ENCODE assay signal across 8 mouse cellular contexts in the genomic region with DNA sequence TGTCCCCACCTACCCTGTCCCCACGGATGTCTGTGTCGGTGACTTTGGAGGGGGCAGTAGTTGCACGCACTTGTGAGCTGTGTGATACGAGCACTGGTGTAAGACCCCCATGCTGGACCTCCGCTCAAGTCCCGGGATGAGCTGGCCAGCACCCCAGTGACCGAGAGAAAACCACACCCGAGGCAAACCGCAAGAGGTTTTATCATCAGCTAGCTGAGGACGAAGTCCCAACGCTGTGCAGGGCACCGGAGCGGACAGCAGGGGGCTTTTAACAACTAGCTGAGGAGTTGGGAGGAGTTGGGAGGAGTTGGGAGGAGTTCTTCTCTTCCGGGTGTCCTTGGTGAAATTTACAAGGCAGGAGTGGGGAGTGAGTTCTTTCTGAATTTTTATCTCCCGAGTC. TPM values are rescaled to one million over a fixed set of nuclear protein-coding genes. Genes with fewer than 3 reads are reported as not detected.
DNase-seq lines count a peak whose midpoint lies in the region; ATAC-seq lines count a peak whose summit lies in the region.

No protein-coding gene starts in this region.

- peaks cover 18% of the 10 kb centered on the region for H3K4me1 ChIP-seq in forebrain, embryonic 13.5 days

- peak overlapping the region; percentile 48 for H3K4me2 ChIP-seq in forebrain, embryonic 13.5 days

- H3K27me3 ChIP-seq in forebrain, embryonic 13.5 days: no peaks in the 10 kb centered on the region

- peak; percentile 83 for DNase-seq in urinary bladder, postnatal 14 days (ENCODE audit: low spot score)
- DNase-seq in urinary bladder, postnatal 10 days (ENCODE audit: low spot score): no peak
- peak; percentile 87 for DNase-seq in heart, postnatal 4 days
- DNase-seq in kidney, postnatal 4 days: peak; percentile 88 to 92
- DNase-seq in spleen, postnatal 36 days (ENCODE audit: low spot score in 2 of 2): peak; percentile 56 to 73

- no peaks in the 10 kb centered on the region for H3K9me3 ChIP-seq in forebrain, embryonic 13.5 days (replicated peaks)

- H3K9ac ChIP-seq in forebrain, embryonic 13.5 days: no peak overlapping the region

- 33% methylated on average over 15 of the region's 15 CpGs for WGBS in forebrain, embryonic 13.5 days
- WGBS in macrophage (ENCODE audit: missing documents): 3% methylated on average over 12 of the region's 15 CpGs

- ATAC-seq in forebrain, embryonic 13.5 days: no peak
- ATAC-seq in frontal cortex, adult (ENCODE audit: low TSS enrichment): no peak

- peak overlapping the region; percentile 23 for H3K4me3 ChIP-seq in forebrain, embryonic 13.5 days
- H3K4me3 ChIP-seq in macrophage (ENCODE audit: inconsistent target): peak overlapping the region; percentile 55

- H3K36me3 ChIP-seq in forebrain, embryonic 13.5 days (ENCODE audit: poor library complexity, severe bottlenecking): peaks cover 2% of the 10 kb centered on the region; the same call in 1 of the 2 replicates
- peaks cover 5% of the 10 kb centered on the region for H3K36me3 ChIP-seq in macrophage (ENCODE audit: inconsistent target)

- H3K79me2 ChIP-seq in macrophage (ENCODE audit: inconsistent target): peaks cover 63% of the 10 kb centered on the region

- H3K27ac ChIP-seq in forebrain, embryonic 13.5 days: no peak overlapping the region
- H3K27ac ChIP-seq in macrophage: peak overlapping the region; percentile 35

RNA-seq across cellular contexts. Expression of gene Aunip, which starts 2.0 kb away (rescaled TPM):
- 10.6 and 11.9 TPM in 2 replicates for polyA plus RNA-seq in forebrain, embryonic 13.5 days (2015; fragmentation: Nextera tagmentation; extraction: Ambion mirVana)
- 1 to 10 TPM; 2.9 to 3.6 TPM for total RNA-seq in heart, postnatal 4 days (2021)
- 1 to 10 TPM in 4 of 26 experiments, under 1 TPM in 8, not detected in 14; 0.58 to 2.0 (median 0.75) TPM for total RNA-seq in macrophage (2018; cell fraction: chromatin; rRNA removed)
- 1 to 10 TPM in 3 of 26 experiments, under 1 TPM in 23; 0.09 to 1.3 (median 0.68) TPM for total RNA-seq in macrophage (2018; cell fraction: cytosol; rRNA removed)
- total RNA-seq in macrophage (2018; cell fraction: nucleus; rRNA removed): 1 to 10 TPM in 5 of 26 experiments, under 1 TPM in 11, not detected in 10; 0.39 to 7.2 (median 0.76) TPM
- 0.18 to 6.2 TPM (median 1.8 TPM) in 3 replicates for polyA plus RNA-seq in macrophage (2018)

RNA-seq across cellular contexts. Expression of gene Paqr7, which starts 16.3 kb away (rescaled TPM):
- 5.5 and 6.0 TPM in 2 replicates for polyA plus RNA-seq in forebrain, embryonic 13.5 days (2015; fragmentation: Nextera tagmentation; extraction: Ambion mirVana)
- 1 to 10 TPM; 8.2 to 9.0 TPM for total RNA-seq in heart, postnatal 4 days (2021)
- total RNA-seq in macrophage (2018; cell fraction: chromatin; rRNA removed): 10 to 100 TPM in 6 of 26 experiments, 1 to 10 TPM in 17, under 1 TPM in 3; 0.66 to 22.0 (median 3.5) TPM
- 10 to 100 TPM; 11.1 to 34.5 (median 22.6) TPM for total RNA-seq in macrophage (2018; cell fraction: cytosol; rRNA removed)
- total RNA-seq in macrophage (2018; cell fraction: nucleus; rRNA removed): 10 to 100 TPM in 22 of 26 experiments, 1 to 10 TPM in 4; 1.7 to 31.3 (median 13.6) TPM
- 19.1 to 34.9 TPM (median 31.0 TPM) in 3 replicates for polyA plus RNA-seq in macrophage (2018)

RNA-seq across cellular contexts. Expression of gene Mtfr1l, which starts 22.4 kb away (rescaled TPM):
- polyA plus RNA-seq in forebrain, embryonic 13.5 days (2015; fragmentation: Nextera tagmentation; extraction: Ambion mirVana): 132 and 139 TPM in 2 replicates
- total RNA-seq in heart, postnatal 4 days (2021): 100 to 1,000 TPM; 145 to 150 TPM
- 10 to 100 TPM; 27.3 to 92.7 (median 58.7) TPM for total RNA-seq in macrophage (2018; cell fraction: chromatin; rRNA removed)
- total RNA-seq in macrophage (2018; cell fraction: cytosol; rRNA removed): 10 to 100 TPM; 46.0 to 72.3 (median 63.0) TPM
- 10 to 100 TPM; 29.6 to 94.1 (median 58.5) TPM for total RNA-seq in macrophage (2018; cell fraction: nucleus; rRNA removed)
- 45.6 to 78.8 TPM (median 65.1 TPM) in 3 replicates for polyA plus RNA-seq in macrophage (2018)

RNA-seq across cellular contexts. Expression of gene Selenon, which starts 39.2 kb away (rescaled TPM):
- 9.3 and 11.1 TPM in 2 replicates for polyA plus RNA-seq in forebrain, embryonic 13.5 days (2015; fragmentation: Nextera tagmentation; extraction: Ambion mirVana)
- 10 to 100 TPM; 46.4 to 49.9 TPM for total RNA-seq in heart, postnatal 4 days (2021)
- 10 to 100 TPM in 20 of 26 experiments, 1 to 10 TPM in 6; 5.2 to 46.0 (median 17.1) TPM for total RNA-seq in macrophage (2018; cell fraction: chromatin; rRNA removed)
- 10 to 100 TPM; 20.5 to 62.6 (median 35.0) TPM for total RNA-seq in macrophage (2018; cell fraction: cytosol; rRNA removed)
- 10 to 100 TPM; 11.3 to 73.6 (median 34.3) TPM for total RNA-seq in macrophage (2018; cell fraction: nucleus; rRNA removed)
- polyA plus RNA-seq in macrophage (2018): 33.9 to 45.7 TPM (median 42.5 TPM) in 3 replicates

RNA-seq across cellular contexts. Expression of gene Stmn1, which starts 44.7 kb away (rescaled TPM):
- polyA plus RNA-seq in forebrain, embryonic 13.5 days (2015; fragmentation: Nextera tagmentation; extraction: Ambion mirVana): 6,579 and 6,954 TPM in 2 replicates
- 100 to 1,000 TPM; 312 to 327 TPM for total RNA-seq in heart, postnatal 4 days (2021)
- total RNA-seq in macrophage (2018; cell fraction: chromatin; rRNA removed): 10 to 100 TPM in 3 of 26 experiments, 1 to 10 TPM in 20, under 1 TPM in 1, not detected in 2; 0.77 to 22.3 (median 3.2) TPM
- 10 to 100 TPM; 12.5 to 95.0 (median 40.8) TPM for total RNA-seq in macrophage (2018; cell fraction: cytosol; rRNA removed)
- total RNA-seq in macrophage (2018; cell fraction: nucleus; rRNA removed): 10 to 100 TPM in 11 of 26 experiments, 1 to 10 TPM in 15; 3.1 to 57.6 (median 8.7) TPM
- 41.9 to 100 TPM (median 93.4 TPM) in 3 replicates for polyA plus RNA-seq in macrophage (2018)
